Mouse (Mus musculus): ENCODE measurements around the gene Senp6. TPM values are rescaled to one million over a fixed set of nuclear protein-coding genes. Genes with fewer than 3 reads are reported as not detected.
A peak's percentile ranks its signal among the peaks of the same experiment; 100 is the strongest.
"Not testable (repeated sequence)": the region's sequence is repeated elsewhere in the genome, so short reads cannot be mapped to it uniquely, and the experiment has no call there.

The Senp6 gene
- 60.6 and 69.5 TPM in 2 replicates for polyA plus RNA-seq (2015; fragmentation: Nextera tagmentation; extraction: Ambion mirVana)

- peak within 1 kb of the TSS; percentile 88 for H3K4me3 ChIP-seq
- peaks cover 28% of the 10 kb centered on the region for H3K4me1 ChIP-seq (replicated peaks)
- peak within 1 kb of the TSS; percentile 100 for H3K9ac ChIP-seq
- H3K9me3 ChIP-seq: no peaks in the 10 kb centered on the region
- peak within 1 kb of the TSS; percentile 100 for H3K27ac ChIP-seq (replicated peaks)
- no peaks in the 10 kb centered on the region for H3K36me3 ChIP-seq
- no peaks in the 10 kb centered on the region for H3K27me3 ChIP-seq
- WGBS: 1% methylated on average over 48 of the region's 74 CpGs
- peak; percentile 90 for ATAC-seq (ENCODE audit: low read depth)
- H3K4me2 ChIP-seq: peak within 1 kb of the TSS; percentile 69
Observed at GRCm38 (mm10) chr9:80066367-80067220, at the start of gene Senp6. Gene Senp6, plus strand, starts transcription at chr9:80066903.

DNA sequence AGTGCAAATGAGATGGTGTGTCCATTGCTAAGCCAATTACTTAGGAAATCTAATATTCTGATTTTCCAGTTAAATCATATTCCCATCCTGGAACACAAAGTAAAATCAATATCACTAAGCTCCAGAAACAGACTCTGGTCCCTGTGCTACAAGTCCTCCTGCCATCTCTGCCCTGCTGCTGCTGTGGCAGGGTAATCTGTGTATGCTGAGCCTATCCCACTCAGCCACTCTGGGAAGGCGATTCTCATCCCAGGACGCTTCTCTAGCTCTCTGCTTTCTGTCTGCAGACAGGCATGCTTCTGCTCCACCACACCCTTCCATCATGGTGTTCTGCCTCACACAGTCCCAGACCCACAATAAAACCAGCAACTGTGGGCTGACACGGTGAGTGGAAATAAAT, 46.3 kb upstream of the Senp6 start:
- ATAC-seq (ENCODE audit: low read depth): no peak
- 74% methylated on average over 3 of the region's 3 CpGs for WGBS
- H3K9ac ChIP-seq: no peak overlapping the region
- H3K4me1 ChIP-seq (replicated peaks): no peaks in the 10 kb centered on the region
- H3K4me2 ChIP-seq: no peak overlapping the region
- no peaks in the 10 kb centered on the region for H3K9me3 ChIP-seq
- H3K27me3 ChIP-seq: no peaks in the 10 kb centered on the region
- H3K4me3 ChIP-seq: no peak overlapping the region
- no peak overlapping the region for H3K27ac ChIP-seq (replicated peaks)
- no peaks in the 10 kb centered on the region for H3K36me3 ChIP-seq

DNA sequence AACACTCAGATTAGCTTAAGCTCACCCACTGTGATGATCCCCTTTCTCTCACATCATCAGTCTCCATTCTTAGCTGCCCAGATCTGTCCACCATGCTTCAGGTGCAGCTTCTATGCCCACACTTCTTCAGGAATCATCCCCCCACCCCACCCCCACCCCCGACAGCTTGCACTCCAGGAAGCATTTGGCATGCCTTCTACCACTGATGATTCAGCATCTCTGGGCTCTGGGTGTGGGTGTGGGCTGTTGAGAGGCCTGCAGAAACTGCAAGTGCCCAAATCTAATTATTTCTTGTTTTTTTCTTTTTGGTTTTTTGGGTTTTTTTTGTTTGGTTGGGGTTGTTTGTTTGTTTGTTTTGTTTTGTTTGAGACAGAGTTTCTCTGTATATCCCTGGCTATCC, 45.1 kb upstream of the Senp6 start:
- Histone ChIP-seq H3K4me3 (no peak overlapping the region), H3K4me1 (replicated peaks) (no peaks in the 10 kb centered on the region), H3K9ac (no peak overlapping the region), H3K27ac (replicated peaks) (no peak overlapping the region), H3K9me3 (no peaks in the 10 kb centered on the region), H3K36me3 (no peaks in the 10 kb centered on the region), H3K27me3 (no peaks in the 10 kb centered on the region), H3K4me2 (no peak overlapping the region)
- ATAC-seq (ENCODE audit: low read depth): no peak
- 67% methylated on average over 1 of the region's 1 CpGs for WGBS

GRCm38 (mm10) chr9:80022821-80023220, 43.9 kb upstream of the Senp6 start:
- no peaks in the 10 kb centered on the region for H3K4me1 ChIP-seq (replicated peaks)
- H3K9ac ChIP-seq: no peak overlapping the region
- 74% methylated on average over 8 of the region's 8 CpGs for whole genome bisulfite sequencing
- no peak overlapping the region for H3K27ac ChIP-seq (replicated peaks)
- no peak overlapping the region for H3K4me3 ChIP-seq
- no peaks in the 10 kb centered on the region for H3K36me3 ChIP-seq
- no peak overlapping the region for H3K4me2 ChIP-seq
- no peak for ATAC-seq (ENCODE audit: low read depth)
- H3K27me3 ChIP-seq: no peaks in the 10 kb centered on the region
- H3K9me3 ChIP-seq: no peaks in the 10 kb centered on the region

DNA sequence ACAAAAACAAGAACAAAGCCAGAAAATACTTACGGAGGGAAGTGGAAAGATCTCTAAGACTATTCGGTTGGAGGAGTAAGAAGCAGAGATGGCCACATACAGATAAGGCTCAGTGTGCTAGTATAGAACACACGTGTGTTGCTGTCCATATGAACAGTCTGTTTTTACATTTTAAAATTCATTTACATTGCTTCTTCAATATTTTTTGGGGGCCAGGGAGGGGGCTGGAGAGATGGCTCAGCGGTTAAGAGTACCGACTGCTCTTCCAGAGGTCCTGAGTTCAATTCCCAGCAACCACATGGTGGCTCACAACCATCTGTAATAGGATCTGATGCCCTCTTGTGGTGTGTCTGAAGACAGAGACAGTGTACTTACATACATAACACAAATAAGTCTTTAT, 41.4 kb upstream of the Senp6 start:
- not testable (repeated sequence) for H3K4me2 ChIP-seq; H3K36me3 ChIP-seq; H3K9ac ChIP-seq; H3K4me1 ChIP-seq (replicated peaks); H3K27me3 ChIP-seq; H3K4me3 ChIP-seq; H3K9me3 ChIP-seq; ATAC-seq (ENCODE audit: low read depth); H3K27ac ChIP-seq (replicated peaks)
- 94% methylated on average over 5 of the region's 5 CpGs for WGBS

DNA sequence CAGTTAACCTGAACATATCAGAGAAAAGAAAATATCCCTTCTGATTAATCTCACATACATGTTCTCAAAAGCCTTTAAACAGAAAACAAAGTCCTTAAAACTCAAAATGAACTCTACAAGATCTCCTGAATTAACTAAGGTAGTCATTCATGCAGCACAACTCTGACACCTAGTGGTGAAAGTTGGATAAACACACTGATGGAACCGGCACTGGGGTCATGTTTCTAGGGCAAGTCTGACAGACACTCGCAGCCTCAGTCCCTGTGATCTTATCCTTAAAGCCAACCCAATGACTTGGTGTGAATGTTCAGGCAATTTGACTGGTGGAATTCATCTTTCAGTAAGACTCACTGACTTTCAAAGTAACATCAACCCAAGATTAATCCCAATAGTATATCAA, 40.7 kb upstream of the Senp6 start:
- no peaks in the 10 kb centered on the region for H3K4me1 ChIP-seq (replicated peaks)
- 0% methylated on average over 2 of the region's 2 CpGs for WGBS
- ATAC-seq (ENCODE audit: low read depth): no peak

DNA sequence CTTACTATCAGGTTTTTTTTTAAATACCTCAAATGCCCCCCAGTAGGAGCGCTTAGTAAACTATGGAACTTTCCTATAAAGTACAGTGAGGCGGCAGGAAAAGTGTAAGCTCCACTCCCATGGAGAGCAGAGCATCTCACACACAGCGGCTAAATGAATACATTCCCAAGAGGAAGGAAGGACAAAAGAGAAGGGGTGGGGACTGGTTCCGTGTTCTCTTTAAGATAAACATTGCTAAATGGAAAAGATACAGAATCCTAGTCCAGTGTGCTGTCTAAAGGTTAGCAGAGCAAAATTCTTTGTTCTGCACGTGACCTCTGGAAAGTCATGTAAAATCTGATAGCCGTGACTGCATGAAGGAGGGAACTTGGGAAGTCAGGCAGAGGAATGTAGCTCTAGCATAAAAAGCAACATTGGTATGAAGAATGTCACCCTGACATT, 40.1 kb upstream of the Senp6 start:
- Histone ChIP-seq H3K9me3 (no peaks in the 10 kb centered on the region), H3K27me3 (no peaks in the 10 kb centered on the region), H3K4me3 (no peak overlapping the region), H3K9ac (no peak overlapping the region), H3K4me1 (replicated peaks) (no peaks in the 10 kb centered on the region), H3K4me2 (no peak overlapping the region), H3K27ac (replicated peaks) (no peak overlapping the region), H3K36me3 (no peaks in the 10 kb centered on the region)
- no peak for ATAC-seq (ENCODE audit: low read depth)
- 82% methylated on average over 6 of the region's 6 CpGs for WGBS

More for the DNA sequence above, 40.7 kb upstream of the Senp6 start:
- Histone ChIP-seq H3K27ac (replicated peaks) (no peak overlapping the region), H3K9me3 (no peaks in the 10 kb centered on the region), H3K27me3 (no peaks in the 10 kb centered on the region), H3K4me2 (no peak overlapping the region), H3K9ac (no peak overlapping the region), H3K4me3 (no peak overlapping the region), H3K36me3 (no peaks in the 10 kb centered on the region)

GRCm38 (mm10) chr9:80037262-80037996, 29.3 kb upstream of the Senp6 start:
- no peak overlapping the region for H3K4me3 ChIP-seq
- H3K9me3 ChIP-seq: no peaks in the 10 kb centered on the region
- no peak overlapping the region for H3K4me2 ChIP-seq
- H3K4me1 ChIP-seq (replicated peaks): no peaks in the 10 kb centered on the region
- H3K27ac ChIP-seq (replicated peaks): no peak overlapping the region
- no peaks in the 10 kb centered on the region for H3K27me3 ChIP-seq
- 93% methylated on average over 13 of the region's 13 CpGs for WGBS
- no peaks in the 10 kb centered on the region for H3K36me3 ChIP-seq
- no peak for ATAC-seq (ENCODE audit: low read depth)
- no peak overlapping the region for H3K9ac ChIP-seq

- H3K36me3 ChIP-seq: no peaks in the 10 kb centered on the region
- no peaks in the 10 kb centered on the region for H3K4me1 ChIP-seq (replicated peaks)
- no peak overlapping the region for H3K4me2 ChIP-seq
- no peaks in the 10 kb centered on the region for H3K27me3 ChIP-seq
- H3K27ac ChIP-seq (replicated peaks): no peak overlapping the region
- no peak for ATAC-seq (ENCODE audit: low read depth)
- no peaks in the 10 kb centered on the region for H3K9me3 ChIP-seq
- H3K4me3 ChIP-seq: no peak overlapping the region
- no peak overlapping the region for H3K9ac ChIP-seq
Observed at GRCm38 (mm10) chr9:80037997-80038383, 28.7 kb upstream of the Senp6 start.

DNA sequence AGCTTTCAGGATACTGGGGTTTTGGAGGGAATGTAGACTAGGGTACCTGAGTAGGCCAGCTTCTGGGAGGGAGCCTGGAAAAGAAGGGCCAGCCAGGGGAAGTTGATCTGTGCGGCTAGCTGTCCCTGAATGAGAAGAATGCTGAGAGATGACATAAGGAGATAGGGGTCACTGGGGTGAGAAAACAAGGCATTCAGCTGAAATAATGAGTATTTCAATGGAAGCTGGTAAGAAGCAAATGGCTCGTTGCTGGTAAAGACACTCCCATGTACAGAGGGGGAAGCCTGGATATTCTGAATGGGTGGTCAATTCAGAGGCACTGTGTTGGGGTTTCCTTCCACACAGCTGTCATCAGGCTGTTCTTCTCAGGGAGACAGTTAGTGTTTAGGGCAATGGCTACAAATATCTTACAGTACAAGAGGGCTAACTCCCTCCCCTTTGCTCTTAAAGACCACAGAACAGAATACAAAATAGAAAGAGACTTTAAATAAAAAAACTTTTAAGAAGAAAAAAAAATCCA, 27.3 kb upstream of the Senp6 start:
- no peak overlapping the region for H3K4me3 ChIP-seq
- no peak overlapping the region for H3K27ac ChIP-seq (replicated peaks)
- ATAC-seq (ENCODE audit: low read depth): no peak
- H3K36me3 ChIP-seq: no peaks in the 10 kb centered on the region
- no peak overlapping the region for H3K9ac ChIP-seq
- no peaks in the 10 kb centered on the region for H3K9me3 ChIP-seq
- 12% methylated on average over 2 of the region's 2 CpGs for WGBS
- H3K4me2 ChIP-seq: no peak overlapping the region
- no peaks in the 10 kb centered on the region for H3K27me3 ChIP-seq
- no peaks in the 10 kb centered on the region for H3K4me1 ChIP-seq (replicated peaks)

DNA sequence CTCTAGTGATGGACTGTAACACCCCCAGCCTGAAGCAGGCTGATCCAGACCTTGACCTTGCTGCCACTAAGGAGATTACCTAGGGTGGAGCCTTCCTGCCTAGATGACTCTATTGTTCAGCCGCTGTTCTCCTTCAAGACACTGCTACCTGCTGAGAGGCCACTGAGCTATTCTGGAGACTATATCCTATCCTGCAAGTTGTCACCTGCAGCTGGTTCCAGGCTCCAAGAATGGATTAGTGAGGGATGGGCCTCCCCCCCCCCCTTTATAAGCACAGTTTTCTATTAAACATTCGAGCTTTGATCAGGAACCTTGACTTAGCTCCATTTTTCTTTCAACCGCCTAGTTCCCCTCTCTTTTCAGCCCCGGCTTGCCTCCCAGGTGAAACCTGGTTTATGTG, 22.4 kb upstream of the Senp6 start:
- H3K9ac ChIP-seq; H3K4me1 ChIP-seq (replicated peaks); H3K4me3 ChIP-seq; H3K27me3 ChIP-seq; H3K4me2 ChIP-seq; H3K36me3 ChIP-seq; ATAC-seq (ENCODE audit: low read depth); H3K9me3 ChIP-seq; H3K27ac ChIP-seq (replicated peaks): not testable (repeated sequence)
- 83% methylated on average over 4 of the region's 4 CpGs for WGBS

DNA sequence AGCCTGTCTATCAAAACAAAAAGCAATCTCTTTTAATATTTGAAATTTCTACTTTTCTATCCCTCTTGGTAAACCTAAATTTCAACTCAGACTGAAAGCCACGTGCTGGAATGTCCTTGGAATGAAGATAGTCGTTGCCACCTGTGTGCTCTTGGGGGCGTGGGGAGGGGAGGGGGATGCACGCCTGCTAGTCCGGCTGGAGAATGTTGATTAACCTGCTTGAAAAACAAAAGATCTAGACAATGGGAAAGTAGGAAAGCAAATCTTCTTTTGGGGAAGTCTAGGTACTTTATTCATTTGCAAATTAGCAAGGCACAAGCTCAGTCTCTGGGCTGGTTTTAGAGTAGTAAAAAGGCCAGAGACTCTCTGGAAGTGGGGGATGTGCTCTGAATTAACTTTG, 17.4 kb upstream of the Senp6 start:
- not testable (repeated sequence) for H3K4me1 ChIP-seq (replicated peaks); H3K27me3 ChIP-seq; H3K36me3 ChIP-seq; H3K9ac ChIP-seq; ATAC-seq (ENCODE audit: low read depth); H3K27ac ChIP-seq (replicated peaks); H3K9me3 ChIP-seq; H3K4me3 ChIP-seq; H3K4me2 ChIP-seq
- 33% methylated on average over 5 of the region's 5 CpGs for WGBS

All from neural tube, embryonic 13.5 days (tissue).